Mouse (Mus musculus) hindbrain, embryonic 14.5 days (tissue): ENCODE measurements around the gene Cnot6. TPM values are rescaled to one million over a fixed set of nuclear protein-coding genes. Genes with fewer than 3 reads are reported as not detected.

ENCODE experiments used
- ATAC-seq: fragments of 200-750 bp; cut with Nextera tagmentation; 2 replicates; pipeline ENCODE4 v1.8.0; 2017; ENCODE audit warnings: moderate number of reproducible peaks, mild to moderate bottlenecking, moderate TSS enrichment, moderate library complexity; ENCODE audit not compliant: low FRiP score
- DNase-seq: peaks from one replicate; pipeline ENCODE4 v3.0.0-alpha.2; 2015; ENCODE audit warnings: low spot score
- H3K27ac ChIP-seq: fragments of 300-500 bp; sonication (generic); 2 replicates; pipeline ENCODE4 v1.5.1; 2014; ENCODE audit warnings: mild to moderate bottlenecking, moderate library complexity
- H3K27me3 ChIP-seq: fragments of 300-500 bp; sonication (generic); 2 replicates; pipeline ENCODE4 v1.6.1; 2014; ENCODE audit warnings: mild to moderate bottlenecking, low read length, mixed read lengths; ENCODE audit not compliant: control insufficient read depth, insufficient read depth
- H3K36me3 ChIP-seq: fragments of 300-500 bp; sonication (generic); replicated peaks from 2 replicates; pipeline ENCODE4 v1.6.1; 2014; ENCODE audit not compliant: control insufficient read depth, insufficient read depth
- H3K4me1 ChIP-seq: fragments of 300-500 bp; sonication (generic); replicated peaks from 2 replicates; pipeline ENCODE4 v1.6.1; 2014; ENCODE audit warnings: antibody characterized with exemption, low read length, mixed read lengths; ENCODE audit not compliant: control insufficient read depth, insufficient read depth
- H3K4me2 ChIP-seq: fragments of 300-500 bp; sonication (generic); replicated peaks from 2 replicates; pipeline ENCODE4 v1.6.1; 2014; ENCODE audit warnings: mild to moderate bottlenecking, moderate library complexity
- H3K4me3 ChIP-seq: fragments of 300-500 bp; sonication (generic); replicated peaks from 2 replicates; pipeline ENCODE4 v1.5.1; 2014; ENCODE audit warnings: mild to moderate bottlenecking, low read length
- H3K9ac ChIP-seq: fragments of 300-500 bp; sonication (generic); 2 replicates; pipeline ENCODE4 v1.6.1; 2014
- H3K9me3 ChIP-seq: fragments of 300-500 bp; sonication (generic); 2 replicates; pipeline ENCODE4 v1.6.1; 2016; ENCODE audit warnings: low read length; ENCODE audit not compliant: control insufficient read depth
- WGBS: fragments of 180-500 bp; shearing (Covaris S2); extraction: QIAGEN DNeasy Blood & Tissue Kit; methylation state at CpG from one replicate; pipeline ENCODE4 v1.1.7; 2014; 5-methylcytosine and 5-hydroxymethylcytosine counted together
- polyA plus RNA-seq: library from polyadenylated mRNA; unstranded; fragments of >200 nt; fragmentation: Nextera tagmentation; extraction: Ambion mirVana; gene quantifications from 2 replicates; pipeline ENCODE4 v1.2.1, GENCODE M21; 2014

Cnot6 gene
- polyA plus RNA-seq, 1 experiment from 2014 or later: 40.1 TPM

DNA sequence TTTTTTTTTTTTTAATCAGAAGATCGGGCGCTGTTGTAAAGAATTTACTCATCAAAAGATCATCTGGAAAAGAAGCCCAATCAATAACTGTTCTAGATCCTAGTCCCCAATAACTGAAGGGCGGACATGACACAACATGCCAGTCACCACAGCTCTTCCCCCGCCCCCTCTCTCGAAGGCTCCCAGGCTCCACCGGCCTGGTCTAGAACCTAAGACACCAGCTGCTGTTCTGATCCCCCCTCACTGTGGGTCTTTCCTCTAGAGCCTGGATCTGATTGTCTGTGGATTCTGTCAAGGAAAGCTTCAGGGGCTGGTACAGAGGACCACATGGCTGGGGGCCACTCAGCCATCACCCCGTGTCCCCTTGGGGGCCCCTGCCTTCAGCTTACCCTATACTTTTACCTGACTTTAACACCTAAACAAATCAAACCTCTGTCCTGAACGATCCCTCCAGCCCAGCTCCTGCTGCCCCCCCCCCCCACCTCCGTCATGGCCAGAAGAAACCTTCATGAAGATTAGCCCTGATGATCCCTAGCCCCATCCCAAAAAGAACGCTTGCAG, 60.7 kb downstream of the Cnot6 start:
- 89% methylated on average over 10 of the region's 10 CpGs for WGBS
- Histone ChIP-seq H3K9me3 (no peaks in the 10 kb centered on the region), H3K36me3 (no peaks in the 10 kb centered on the region), H3K4me3 (no peak overlapping the region), H3K27ac (no peak overlapping the region), H3K27me3 (no peaks in the 10 kb centered on the region), H3K4me2 (no peak overlapping the region), H3K9ac (no peak overlapping the region), H3K4me1 (0 out of 2 replicates have a peak, but pooled peaks cover 6% of the 10 kb centered on the region)
- no peak for DNase-seq
- ATAC-seq: no peak

DNA sequence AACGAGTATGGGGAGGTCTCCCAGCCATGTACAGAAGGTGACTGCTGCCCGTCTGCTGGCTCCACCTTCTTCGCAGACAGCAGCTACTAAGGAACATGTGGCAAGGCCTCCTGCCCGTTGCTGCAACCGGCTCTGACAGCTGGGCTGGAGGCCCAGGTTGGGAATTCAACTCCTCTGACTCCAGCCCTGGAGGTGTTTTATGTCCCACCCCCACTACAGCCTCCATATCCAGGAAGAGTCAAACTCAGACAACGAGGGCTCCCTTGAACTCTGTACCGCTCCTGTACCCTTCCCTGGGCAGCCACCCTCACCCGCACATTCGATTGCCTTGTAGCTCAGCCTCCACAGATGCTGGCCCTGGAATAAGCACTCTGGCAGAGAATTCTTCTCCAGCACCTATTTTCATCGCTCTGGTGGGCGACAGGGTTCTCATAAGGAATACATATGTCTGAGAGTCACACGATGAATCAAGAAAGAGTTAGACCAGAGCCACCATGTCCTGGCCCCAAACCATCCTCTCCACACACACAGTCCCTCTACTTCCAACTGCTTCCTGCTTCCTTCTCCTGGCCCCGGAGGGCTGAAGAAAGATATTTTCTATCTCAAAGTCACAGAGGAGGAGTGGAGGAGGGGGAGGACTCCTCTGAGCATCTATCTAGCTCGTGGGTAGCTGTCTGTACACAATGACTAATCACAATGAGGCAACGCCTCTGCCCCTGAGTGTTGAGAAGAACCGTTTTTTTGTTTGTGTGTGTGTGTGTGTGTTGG, 61.3 kb downstream of the Cnot6 start:
- H3K4me1 ChIP-seq: 0 out of 2 replicates have a peak, but pooled peaks cover 6% of the 10 kb centered on the region
- H3K4me2 ChIP-seq: no peak overlapping the region
- H3K27me3 ChIP-seq: no peaks in the 10 kb centered on the region
- DNase-seq (no peak), ATAC-seq (no peak)
- no peaks in the 10 kb centered on the region for H3K36me3 ChIP-seq
- no peak overlapping the region for H3K4me3 ChIP-seq
- H3K9me3 ChIP-seq: no peaks in the 10 kb centered on the region
- no peak overlapping the region for H3K27ac ChIP-seq
- WGBS: 71% methylated on average over 16 of the region's 16 CpGs
- no peak overlapping the region for H3K9ac ChIP-seq

DNA sequence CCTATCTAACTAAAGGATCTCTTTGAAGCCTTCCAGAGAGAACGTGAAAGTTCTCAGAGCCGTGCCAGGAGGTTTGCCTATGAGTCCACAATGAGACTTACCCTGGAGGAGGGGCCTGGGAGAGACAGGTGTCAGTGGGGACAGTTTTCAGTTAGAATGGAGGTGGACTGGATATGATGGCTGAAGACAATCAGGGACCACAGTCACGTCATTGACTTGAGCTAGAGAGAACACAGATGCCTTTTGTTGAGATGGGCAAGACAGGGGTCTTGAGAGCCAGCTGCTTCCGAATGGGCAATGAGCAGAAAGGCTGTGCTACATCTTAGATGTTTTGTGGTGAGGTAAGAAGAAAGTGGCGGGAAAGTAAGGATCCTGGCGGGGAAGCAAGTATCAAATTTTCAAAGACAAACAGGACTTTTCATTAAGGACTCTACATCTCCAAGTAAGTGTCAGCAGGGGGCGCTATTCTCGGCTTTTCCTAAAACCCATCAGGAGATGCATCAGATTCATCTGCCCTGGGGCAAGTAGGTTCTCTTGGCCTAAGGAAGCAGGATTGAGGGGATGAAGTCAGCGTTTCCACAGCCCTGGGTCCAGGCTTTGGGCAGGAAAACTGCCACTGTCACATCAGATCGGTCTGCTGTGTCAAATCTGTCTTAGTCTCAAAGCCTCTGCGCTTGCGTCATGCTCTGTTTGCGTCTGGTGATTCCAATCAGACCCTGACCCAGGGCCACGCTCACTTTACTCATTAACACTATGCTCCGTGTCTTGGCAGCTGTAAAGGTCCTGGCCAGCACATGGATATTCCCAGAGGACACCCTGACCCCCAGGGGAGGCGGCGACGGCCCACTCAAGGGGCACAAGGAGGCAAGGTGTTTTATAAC, 62.2 kb downstream of the Cnot6 start:
- ATAC-seq (no peak), DNase-seq (peak; percentile 44)
- no peaks in the 10 kb centered on the region for H3K27me3 ChIP-seq
- H3K9me3 ChIP-seq: no peaks in the 10 kb centered on the region
- H3K9ac ChIP-seq: no peak overlapping the region
- 62% methylated on average over 18 of the region's 18 CpGs for WGBS
- no peak overlapping the region for H3K4me3 ChIP-seq
- 0 out of 2 replicates have a peak, but pooled peaks cover 6% of the 10 kb centered on the region for H3K4me1 ChIP-seq
- H3K4me2 ChIP-seq: no peak overlapping the region
- no peak overlapping the region for H3K27ac ChIP-seq
- H3K36me3 ChIP-seq: no peaks in the 10 kb centered on the region

DNA sequence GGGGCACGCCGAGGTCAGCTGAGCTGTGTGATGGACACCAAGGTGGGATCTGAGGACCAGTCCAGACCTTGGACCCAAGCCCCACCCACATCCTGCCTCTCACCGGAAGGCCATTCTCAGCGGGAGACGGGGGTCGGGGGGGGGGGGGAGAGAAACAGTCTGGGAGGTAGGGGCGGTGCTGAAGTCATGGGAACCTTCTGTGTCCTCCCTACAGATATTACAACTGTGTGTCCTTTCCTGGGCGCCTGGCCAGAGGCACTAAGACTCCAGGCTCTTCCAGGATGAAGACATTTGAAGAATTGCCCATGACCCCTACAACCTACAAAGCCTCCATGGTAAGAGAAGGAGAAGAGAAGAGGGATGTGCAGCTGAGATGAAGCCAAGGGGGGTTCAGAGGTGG, 66.8 kb downstream of the Cnot6 start:
- Histone ChIP-seq H3K27me3 (no peaks in the 10 kb centered on the region), H3K4me1 (no peaks in the 10 kb centered on the region), H3K4me2 (no peak overlapping the region), H3K9me3 (no peaks in the 10 kb centered on the region), H3K4me3 (no peak overlapping the region), H3K27ac (no peak overlapping the region), H3K9ac (no peak overlapping the region), H3K36me3 (no peaks in the 10 kb centered on the region)
- DNase-seq: no peak
- no peak for ATAC-seq
- 62% methylated on average over 8 of the region's 8 CpGs for WGBS

DNA sequence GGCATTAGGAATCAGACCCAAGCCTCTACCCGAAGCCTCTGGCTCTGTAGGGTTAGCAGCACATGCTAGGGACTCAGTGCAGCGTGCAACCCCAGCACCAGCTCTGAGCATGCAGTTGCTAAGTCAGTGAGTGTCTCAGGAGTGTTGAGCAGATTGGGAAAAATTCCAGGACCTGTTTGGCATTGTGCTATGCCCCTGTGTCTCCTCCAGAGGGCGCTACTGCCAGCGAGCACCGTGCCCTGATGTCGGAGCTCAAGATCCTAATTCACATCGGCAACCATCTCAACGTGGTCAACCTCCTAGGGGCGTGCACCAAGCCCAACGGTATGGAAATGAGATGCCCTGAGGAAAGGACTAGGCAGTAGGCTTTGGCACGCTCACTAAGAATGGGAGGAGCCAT, 76.1 kb downstream of the Cnot6 start:
- WGBS: 4% methylated on average over 11 of the region's 11 CpGs
- Histone ChIP-seq H3K27me3 (peaks cover 50% of the 10 kb centered on the region), H3K9me3 (no peaks in the 10 kb centered on the region), H3K4me1 (no peaks in the 10 kb centered on the region), H3K27ac (no peak overlapping the region), H3K4me3 (no peak overlapping the region), H3K36me3 (no peaks in the 10 kb centered on the region), H3K9ac (no peak overlapping the region), H3K4me2 (peak overlapping the region; percentile 12; the same call in 1 of the 2 replicates)
- DNase-seq (no peak), ATAC-seq (no peak)

DNA sequence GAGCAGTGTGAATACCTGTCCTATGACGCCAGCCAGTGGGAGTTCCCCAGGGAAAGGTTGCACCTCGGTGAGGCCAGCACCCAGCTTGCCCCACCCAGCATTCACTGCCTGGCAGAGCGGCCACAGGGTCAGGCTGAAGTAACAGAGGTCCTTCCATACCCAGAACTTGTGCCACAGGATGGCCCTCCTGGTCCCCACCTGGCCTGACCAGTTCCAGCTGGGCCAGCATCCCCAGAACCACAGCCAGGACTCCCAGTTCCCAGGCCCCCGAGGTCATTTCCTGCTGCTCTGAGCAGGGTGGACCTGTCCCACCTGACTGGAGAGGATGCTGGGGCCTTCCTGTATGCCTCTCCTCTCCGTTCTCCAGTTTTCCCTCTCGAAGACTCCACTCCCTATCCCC, 76.9 kb downstream of the Cnot6 start:
- no peak overlapping the region for H3K27ac ChIP-seq
- no peaks in the 10 kb centered on the region for H3K9me3 ChIP-seq
- H3K4me3 ChIP-seq: no peak overlapping the region
- ATAC-seq (no peak), DNase-seq (no peak)
- 79% methylated on average over 6 of the region's 6 CpGs for WGBS
- H3K4me1 ChIP-seq: no peaks in the 10 kb centered on the region
- no peak overlapping the region for H3K9ac ChIP-seq
- no peak overlapping the region for H3K4me2 ChIP-seq
- peaks cover 50% of the 10 kb centered on the region for H3K27me3 ChIP-seq
- no peaks in the 10 kb centered on the region for H3K36me3 ChIP-seq

DNA sequence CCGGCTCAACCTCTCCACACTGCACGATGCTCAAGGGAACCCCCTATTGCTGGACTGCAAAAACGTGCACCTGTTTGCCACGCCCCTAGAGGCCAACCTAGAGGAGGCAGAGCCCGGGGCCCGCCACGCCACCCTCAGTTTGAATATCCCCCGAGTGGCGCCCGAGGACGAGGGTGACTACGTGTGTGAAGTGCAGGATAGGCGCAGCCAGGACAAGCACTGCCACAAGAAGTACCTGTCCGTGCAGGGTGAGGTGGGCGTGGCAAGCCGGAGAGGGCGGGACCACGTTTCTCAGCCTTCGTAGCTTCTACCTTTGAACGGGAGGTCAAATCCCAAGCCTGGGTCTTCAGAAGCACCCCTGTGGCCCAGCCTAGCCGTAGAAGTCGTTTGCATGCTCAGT, 78.4 kb downstream of the Cnot6 start:
- no peak for ATAC-seq
- peak overlapping the region; percentile 15 for H3K4me3 ChIP-seq
- 5% methylated on average over 21 of the region's 22 CpGs for WGBS
- H3K9ac ChIP-seq: no peak overlapping the region
- H3K4me1 ChIP-seq: no peaks in the 10 kb centered on the region
- no peak overlapping the region for H3K27ac ChIP-seq
- H3K36me3 ChIP-seq: no peaks in the 10 kb centered on the region
- H3K4me2 ChIP-seq: peak overlapping the region; percentile 47
- peaks cover 50% of the 10 kb centered on the region for H3K27me3 ChIP-seq
- DNase-seq: no peak
- no peaks in the 10 kb centered on the region for H3K9me3 ChIP-seq

DNA sequence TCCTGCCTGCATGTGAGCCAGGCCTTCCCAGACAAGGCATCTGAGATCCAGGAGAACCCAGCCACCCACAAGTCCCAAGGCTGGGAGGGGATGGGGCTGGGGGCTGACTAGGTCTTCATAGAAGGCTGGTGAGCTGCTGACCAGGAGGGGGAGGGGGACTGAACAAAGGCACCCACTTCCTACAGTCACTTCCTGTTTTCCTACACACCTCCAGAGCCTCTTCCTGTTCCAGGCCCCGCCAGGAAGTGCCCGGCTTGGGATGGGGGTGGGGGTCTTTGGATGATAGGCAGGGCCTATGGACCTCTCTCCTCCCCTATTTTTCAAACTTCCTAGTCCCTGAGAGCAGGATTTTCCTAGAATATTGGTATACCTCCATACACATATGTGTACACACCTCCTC, 80.3 kb downstream of the Cnot6 start:
- DNase-seq (no peak), ATAC-seq (no peak)
- Histone ChIP-seq H3K9ac (no peak overlapping the region), H3K27ac (no peak overlapping the region), H3K9me3 (no peaks in the 10 kb centered on the region), H3K4me2 (no peak overlapping the region), H3K27me3 (peaks cover 47% of the 10 kb centered on the region), H3K4me3 (no peak overlapping the region), H3K36me3 (no peaks in the 10 kb centered on the region), H3K4me1 (no peaks in the 10 kb centered on the region)
- 77% methylated on average over 2 of the region's 2 CpGs for WGBS

DNA sequence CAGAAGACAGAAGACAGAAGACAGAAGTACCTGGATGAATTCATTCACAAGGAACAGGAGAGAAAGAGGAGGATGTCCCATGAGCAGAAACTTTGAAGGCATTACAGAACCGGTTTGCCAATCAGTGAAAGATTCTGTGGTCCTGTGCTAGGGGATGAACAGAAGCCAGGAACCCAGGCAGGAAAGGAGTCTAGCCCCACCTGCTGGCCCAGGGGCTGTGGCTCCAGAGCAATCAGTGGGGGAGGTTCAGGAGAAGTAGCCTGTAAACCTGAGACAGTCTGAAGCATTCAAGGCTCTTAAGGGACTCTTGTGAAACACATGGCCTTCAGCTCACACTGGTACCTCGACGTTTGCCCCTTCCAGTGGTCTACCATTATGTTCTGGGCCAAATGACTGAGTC, 81.4 kb downstream of the Cnot6 start:
- H3K4me2 ChIP-seq: no peak overlapping the region
- no peaks in the 10 kb centered on the region for H3K36me3 ChIP-seq
- DNase-seq (no peak), ATAC-seq (no peak)
- no peaks in the 10 kb centered on the region for H3K4me1 ChIP-seq
- H3K4me3 ChIP-seq: no peak overlapping the region
- peaks cover 36% of the 10 kb centered on the region for H3K27me3 ChIP-seq
- no peaks in the 10 kb centered on the region for H3K9me3 ChIP-seq
- no peak overlapping the region for H3K27ac ChIP-seq
- H3K9ac ChIP-seq: no peak overlapping the region
- WGBS: 36% methylated on average over 3 of the region's 3 CpGs
